Mouse (Mus musculus) limb, embryonic 13.5 days (tissue): ENCODE measurements around the gene Akap2. TPM values are rescaled to one million over a fixed set of nuclear protein-coding genes. Genes with fewer than 3 reads are reported as not detected.
A peak's percentile ranks its signal among the peaks of the same experiment; 100 is the strongest.

Source experiments
- ATAC-seq: fragments of 200-750 bp; cut with Nextera tagmentation; 2 replicates; pipeline ENCODE4 v1.8.0; 2017; ENCODE audit warnings: low read depth, moderate number of reproducible peaks, moderate TSS enrichment; ENCODE audit not compliant: low FRiP score
- H3K27ac ChIP-seq: fragments of 300-500 bp; sonication (generic); 2 replicates; pipeline ENCODE4 v1.5.1; 2015; ENCODE audit warnings: inconsistent platforms, mild to moderate bottlenecking, moderate library complexity
- H3K27me3 ChIP-seq: fragments of 300-500 bp; sonication (generic); 2 replicates; pipeline ENCODE4 v1.6.1; 2015; ENCODE audit warnings: mild to moderate bottlenecking, inconsistent platforms
- H3K36me3 ChIP-seq: fragments of 300-500 bp; sonication (generic); 2 replicates; pipeline ENCODE4 v1.6.1; 2015; ENCODE audit warnings: inconsistent platforms, mild to moderate bottlenecking, moderate library complexity
- H3K4me1 ChIP-seq: fragments of 300-500 bp; sonication (generic); 2 replicates; pipeline ENCODE4 v1.6.1; 2015; ENCODE audit warnings: inconsistent platforms
- H3K4me2 ChIP-seq: fragments of 300-500 bp; sonication (generic); replicated peaks from 2 replicates; pipeline ENCODE4 v1.6.1; 2015; ENCODE audit warnings: inconsistent platforms, mild to moderate bottlenecking, moderate library complexity
- H3K4me3 ChIP-seq: fragments of 300-500 bp; sonication (generic); 2 replicates; pipeline ENCODE4 v1.5.1; 2015; ENCODE audit warnings: moderate library complexity, mild to moderate bottlenecking, inconsistent platforms
- H3K9ac ChIP-seq: fragments of 300-500 bp; sonication (generic); 2 replicates; pipeline ENCODE4 v1.6.1; 2015; ENCODE audit warnings: mild to moderate bottlenecking, inconsistent platforms
- H3K9me3 ChIP-seq: fragments of 300-500 bp; sonication (generic); 2 replicates; pipeline ENCODE4 v1.6.1; 2016; ENCODE audit warnings: inconsistent platforms
- WGBS: fragments of 180-500 bp; shearing (Covaris S2); methylation state at CpG from one replicate; pipeline ENCODE4 v1.1.7; 2015; 5-methylcytosine and 5-hydroxymethylcytosine counted together
- polyA plus RNA-seq: library from polyadenylated mRNA; unstranded; fragments of >200 nt; fragmentation: Nextera tagmentation; extraction: Ambion mirVana; gene quantifications from 2 replicates; pipeline ENCODE4 v1.2.1, GENCODE M21; 2015

The Akap2 gene
- polyA plus RNA-seq, 1 experiment from 2014 or later: 34.2 TPM

- Histone ChIP-seq H3K27ac (no peak overlapping the region), H3K4me1 (peaks cover 33% of the 10 kb centered on the region), H3K9me3 (peaks cover 4% of the 10 kb centered on the region; the same call in 1 of the 2 replicates), H3K4me2 (no peak overlapping the region), H3K4me3 (no peak overlapping the region), H3K27me3 (peaks cover 6% of the 10 kb centered on the region; the same call in 1 of the 2 replicates), H3K36me3 (no peaks in the 10 kb centered on the region), H3K9ac (no peak overlapping the region)
- ATAC-seq: no peak
Observed at GRCm38 (mm10) chr4:57913021-57913420, 195.6 kb downstream of the Akap2 start.

GRCm38 (mm10) chr4:57914193-57915190 is 197.0 kb downstream of the Akap2 start:
- peaks cover 4% of the 10 kb centered on the region; the same call in 1 of the 2 replicates for H3K9me3 ChIP-seq
- H3K27me3 ChIP-seq: peaks cover 6% of the 10 kb centered on the region; the same call in 1 of the 2 replicates
- H3K4me1 ChIP-seq: peaks cover 36% of the 10 kb centered on the region
- H3K4me2 ChIP-seq: no peak overlapping the region
- H3K9ac ChIP-seq: no peak overlapping the region
- no peak overlapping the region for H3K27ac ChIP-seq
- ATAC-seq: 0 out of 2 replicates have a peak, but pooled peaks have one; percentile 28
- H3K36me3 ChIP-seq: no peaks in the 10 kb centered on the region
- WGBS: 56% methylated on average over 10 of the region's 10 CpGs
- no peak overlapping the region for H3K4me3 ChIP-seq

GRCm38 (mm10) chr4:57915216-57915965 is 197.9 kb downstream of the Akap2 start:
- Histone ChIP-seq H3K4me1 (peaks cover 45% of the 10 kb centered on the region), H3K9me3 (peaks cover 4% of the 10 kb centered on the region; the same call in 1 of the 2 replicates), H3K27ac (no peak overlapping the region), H3K27me3 (peaks cover 6% of the 10 kb centered on the region; the same call in 1 of the 2 replicates), H3K36me3 (no peaks in the 10 kb centered on the region), H3K4me3 (peak overlapping the region; percentile 5; the same call in 1 of the 2 replicates), H3K4me2 (peak overlapping the region; percentile 49), H3K9ac (no peak overlapping the region)
- no peak for ATAC-seq
- WGBS: 38% methylated on average over 17 of the region's 17 CpGs

GRCm38 (mm10) chr4:57916201-57916661 is 198.8 kb downstream of the Akap2 start, which contains the start of gene D630039A03Rik:
Gene D630039A03Rik (minus strand): TSS chr4:57916297.
- ATAC-seq: no peak
- no peak within 1 kb of the TSS for H3K27ac ChIP-seq
- H3K9ac ChIP-seq: no peak within 1 kb of the TSS; the same call in 1 of the 2 replicates
- peaks cover 47% of the 10 kb centered on the region for H3K4me1 ChIP-seq
- H3K27me3 ChIP-seq: peaks cover 6% of the 10 kb centered on the region; the same call in 1 of the 2 replicates
- H3K4me3 ChIP-seq: peak within 1 kb of the TSS; percentile 5; the same call in 1 of the 2 replicates
- WGBS: 8% methylated on average over 9 of the region's 9 CpGs
- H3K9me3 ChIP-seq: peaks cover 4% of the 10 kb centered on the region; the same call in 1 of the 2 replicates
- no peaks in the 10 kb centered on the region for H3K36me3 ChIP-seq
- peak within 1 kb of the TSS; percentile 49 for H3K4me2 ChIP-seq

- Histone ChIP-seq H3K4me1 (peaks cover 47% of the 10 kb centered on the region), H3K9ac (no peak overlapping the region; the same call in 1 of the 2 replicates), H3K27me3 (peaks cover 6% of the 10 kb centered on the region; the same call in 1 of the 2 replicates), H3K27ac (no peak overlapping the region), H3K9me3 (peaks cover 4% of the 10 kb centered on the region; the same call in 1 of the 2 replicates), H3K36me3 (no peaks in the 10 kb centered on the region), H3K4me2 (peak overlapping the region; percentile 49), H3K4me3 (no peak overlapping the region)
- no peak for ATAC-seq
- 42% methylated on average over 4 of the region's 4 CpGs for WGBS
Observed at GRCm38 (mm10) chr4:57916711-57917110, 199.3 kb downstream of the Akap2 start.

- Histone ChIP-seq H3K36me3 (no peaks in the 10 kb centered on the region), H3K4me2 (0 out of 2 replicates have a peak overlapping the region, but pooled peaks have one; percentile 14), H3K4me1 (peaks cover 50% of the 10 kb centered on the region), H3K27me3 (peaks cover 6% of the 10 kb centered on the region; the same call in 1 of the 2 replicates), H3K9ac (no peak overlapping the region), H3K9me3 (no peaks in the 10 kb centered on the region), H3K4me3 (no peak overlapping the region), H3K27ac (no peak overlapping the region)
- 10% methylated on average over 8 of the region's 8 CpGs for WGBS
- ATAC-seq: no peak
Observed at GRCm38 (mm10) chr4:57919494-57920423, 202.3 kb downstream of the Akap2 start.

GRCm38 (mm10) chr4:57920522-57920921 is 203.1 kb downstream of the Akap2 start:
- Histone ChIP-seq H3K36me3 (no peaks in the 10 kb centered on the region), H3K4me1 (peaks cover 44% of the 10 kb centered on the region), H3K4me3 (no peak overlapping the region), H3K9me3 (no peaks in the 10 kb centered on the region), H3K27me3 (peaks cover 2% of the 10 kb centered on the region; the same call in 1 of the 2 replicates), H3K27ac (no peak overlapping the region), H3K4me2 (no peak overlapping the region), H3K9ac (no peak overlapping the region)
- 91% methylated on average over 1 of the region's 1 CpGs for WGBS
- no peak for ATAC-seq

- no peaks in the 10 kb centered on the region for H3K36me3 ChIP-seq
- peaks cover 28% of the 10 kb centered on the region for H3K4me1 ChIP-seq
- 57% methylated on average over 5 of the region's 5 CpGs for WGBS
- no peak overlapping the region for H3K9ac ChIP-seq
- no peak overlapping the region for H3K27ac ChIP-seq
- no peaks in the 10 kb centered on the region for H3K27me3 ChIP-seq
- no peak overlapping the region for H3K4me3 ChIP-seq
- no peak for ATAC-seq
- no peak overlapping the region for H3K4me2 ChIP-seq
- no peaks in the 10 kb centered on the region for H3K9me3 ChIP-seq
Observed at GRCm38 (mm10) chr4:57922171-57922570, 204.7 kb downstream of the Akap2 start.

- Histone ChIP-seq H3K4me2 (no peak overlapping the region), H3K27me3 (no peaks in the 10 kb centered on the region), H3K9ac (no peak overlapping the region), H3K9me3 (no peaks in the 10 kb centered on the region), H3K36me3 (no peaks in the 10 kb centered on the region), H3K4me3 (no peak overlapping the region), H3K4me1 (peaks cover 24% of the 10 kb centered on the region), H3K27ac (no peak overlapping the region)
- no peak for ATAC-seq
- WGBS: 70% methylated on average over 6 of the region's 6 CpGs
Observed at GRCm38 (mm10) chr4:57924556-57925071, 207.2 kb downstream of the Akap2 start.

GRCm38 (mm10) chr4:57927464-57928205 is 210.2 kb downstream of the Akap2 start:
- peaks cover 4% of the 10 kb centered on the region; the same call in 1 of the 2 replicates for H3K9me3 ChIP-seq
- no peak for ATAC-seq
- 19% methylated on average over 3 of the region's 3 CpGs for WGBS

More at GRCm38 (mm10) chr4:57927464-57928205, 210.2 kb downstream of the Akap2 start:
- H3K4me1 ChIP-seq: 0 out of 2 replicates have a peak, but pooled peaks cover 8% of the 10 kb centered on the region
- H3K27ac ChIP-seq: no peak overlapping the region
- no peak overlapping the region for H3K4me3 ChIP-seq
- no peaks in the 10 kb centered on the region for H3K36me3 ChIP-seq
- H3K27me3 ChIP-seq: no peaks in the 10 kb centered on the region
- H3K9ac ChIP-seq: no peak overlapping the region
- no peak overlapping the region for H3K4me2 ChIP-seq
